Mouse (Mus musculus): ENCODE results near the gene Xdh. TPM values are rescaled to one million over a fixed set of nuclear protein-coding genes. Genes with fewer than 3 reads are reported as not detected.

Xdh gene
- polyA plus RNA-seq (2015; fragmentation: Nextera tagmentation; extraction: Ambion mirVana) = 0.40 and 0.65 TPM in 2 replicates

- no peaks in the 10 kb centered on the region for H3K4me1 ChIP-seq
Measured at GRCm38 (mm10) chr17:73950062-73950735, at the start of gene Xdh. Gene Xdh (minus strand): TSS chr17:73950196.

GRCm38 (mm10) chr17:73995907-73996645, 46.1 kb upstream of the Xdh start:
- no peak overlapping the region for H3K4me3 ChIP-seq
- no peak overlapping the region for H3K4me2 ChIP-seq
- H3K9ac ChIP-seq = no peak overlapping the region
- H3K27ac ChIP-seq = no peak overlapping the region
- ATAC-seq (replicated peaks) = no peak
- no peaks in the 10 kb centered on the region for H3K27me3 ChIP-seq (replicated peaks)
- H3K4me1 ChIP-seq = no peaks in the 10 kb centered on the region
- 95% methylated on average over 13 of the region's 13 CpGs for WGBS
- H3K36me3 ChIP-seq (replicated peaks) = no peaks in the 10 kb centered on the region
- no peaks in the 10 kb centered on the region for H3K9me3 ChIP-seq

More at GRCm38 (mm10) chr17:73950062-73950735, at the start of gene Xdh:
- Histone ChIP-seq H3K9me3 (no peaks in the 10 kb centered on the region), H3K4me2 (no peak within 1 kb of the TSS), H3K36me3 (replicated peaks) (no peaks in the 10 kb centered on the region), H3K9ac (no peak within 1 kb of the TSS), H3K4me3 (no peak within 1 kb of the TSS), H3K27me3 (replicated peaks) (no peaks in the 10 kb centered on the region), H3K27ac (no peak within 1 kb of the TSS)
- no peak for ATAC-seq (replicated peaks)
- 87% methylated on average over 13 of the region's 13 CpGs for WGBS

GRCm38 (mm10) chr17:73991264-73991663, 41.3 kb upstream of the Xdh start:
- no peak overlapping the region for H3K4me2 ChIP-seq
- H3K27ac ChIP-seq = no peak overlapping the region
- H3K9ac ChIP-seq = no peak overlapping the region
- H3K9me3 ChIP-seq = no peaks in the 10 kb centered on the region
- no peak for ATAC-seq (replicated peaks)
- WGBS = 88% methylated on average over 4 of the region's 4 CpGs
- no peak overlapping the region for H3K4me3 ChIP-seq
- no peaks in the 10 kb centered on the region for H3K4me1 ChIP-seq
- H3K36me3 ChIP-seq (replicated peaks) = no peaks in the 10 kb centered on the region
- no peaks in the 10 kb centered on the region for H3K27me3 ChIP-seq (replicated peaks)

- 64% methylated on average over 2 of the region's 2 CpGs for WGBS
- H3K27ac ChIP-seq = no peak overlapping the region
Measured at GRCm38 (mm10) chr17:73986571-73986970, 36.6 kb upstream of the Xdh start.

GRCm38 (mm10) chr17:73985936-73986335, 35.9 kb upstream of the Xdh start:
- ATAC-seq (replicated peaks) = no peak
- H3K4me2 ChIP-seq = no peak overlapping the region
- H3K4me3 ChIP-seq = no peak overlapping the region
- H3K36me3 ChIP-seq (replicated peaks) = no peaks in the 10 kb centered on the region
- 88% methylated on average over 4 of the region's 4 CpGs for WGBS
- H3K27me3 ChIP-seq (replicated peaks) = no peaks in the 10 kb centered on the region
- H3K9ac ChIP-seq = no peak overlapping the region
- H3K4me1 ChIP-seq = no peaks in the 10 kb centered on the region
- H3K27ac ChIP-seq = no peak overlapping the region
- H3K9me3 ChIP-seq = no peaks in the 10 kb centered on the region

More at GRCm38 (mm10) chr17:73986571-73986970, 36.6 kb upstream of the Xdh start:
- Histone ChIP-seq H3K27me3 (replicated peaks) (no peaks in the 10 kb centered on the region), H3K36me3 (replicated peaks) (no peaks in the 10 kb centered on the region), H3K4me1 (no peaks in the 10 kb centered on the region), H3K9ac (no peak overlapping the region), H3K9me3 (no peaks in the 10 kb centered on the region), H3K4me3 (no peak overlapping the region), H3K4me2 (no peak overlapping the region)
- no peak for ATAC-seq (replicated peaks)

DNA sequence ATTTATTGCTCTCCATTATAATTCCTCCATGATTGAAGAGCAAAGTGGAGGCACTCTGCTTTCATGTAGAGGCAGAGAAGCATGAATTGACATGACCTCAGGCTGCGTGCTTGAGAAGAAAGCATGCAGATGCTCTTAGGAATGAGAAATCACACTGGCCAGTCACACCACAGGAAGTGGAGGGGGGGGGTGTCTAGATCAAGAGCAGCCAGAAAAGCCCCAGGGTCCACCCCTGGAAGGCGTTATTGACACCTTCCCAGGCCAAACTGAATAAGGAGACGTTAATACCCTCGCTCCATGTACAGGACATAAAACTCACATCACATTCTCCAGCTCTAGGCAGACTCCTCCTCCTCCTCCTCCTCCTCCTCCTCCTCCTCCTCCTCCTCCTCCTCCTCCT, 34.5 kb upstream of the Xdh start:
- no peak overlapping the region for H3K27ac ChIP-seq

GRCm38 (mm10) chr17:73982871-73983270, 32.9 kb upstream of the Xdh start:
- Histone ChIP-seq H3K27ac (no peak overlapping the region), H3K9ac (no peak overlapping the region), H3K4me2 (no peak overlapping the region), H3K4me1 (no peaks in the 10 kb centered on the region), H3K9me3 (no peaks in the 10 kb centered on the region), H3K4me3 (no peak overlapping the region), H3K27me3 (replicated peaks) (no peaks in the 10 kb centered on the region), H3K36me3 (replicated peaks) (no peaks in the 10 kb centered on the region)
- WGBS = 77% methylated on average over 1 of the region's 1 CpGs
- no peak for ATAC-seq (replicated peaks)

More for the DNA sequence above, 34.5 kb upstream of the Xdh start:
- Histone ChIP-seq H3K4me3 (no peak overlapping the region), H3K4me1 (no peaks in the 10 kb centered on the region), H3K9ac (no peak overlapping the region), H3K9me3 (no peaks in the 10 kb centered on the region), H3K27me3 (replicated peaks) (no peaks in the 10 kb centered on the region), H3K4me2 (no peak overlapping the region), H3K36me3 (replicated peaks) (no peaks in the 10 kb centered on the region)
- no peak for ATAC-seq (replicated peaks)
- 20% methylated on average over 4 of the region's 4 CpGs for WGBS

- Histone ChIP-seq H3K9ac (no peak overlapping the region), H3K27ac (no peak overlapping the region), H3K9me3 (no peaks in the 10 kb centered on the region), H3K27me3 (replicated peaks) (no peaks in the 10 kb centered on the region), H3K4me2 (no peak overlapping the region), H3K4me1 (no peaks in the 10 kb centered on the region), H3K4me3 (no peak overlapping the region), H3K36me3 (replicated peaks) (no peaks in the 10 kb centered on the region)
- no peak for ATAC-seq (replicated peaks)
Measured at GRCm38 (mm10) chr17:73976066-73976465, 26.1 kb upstream of the Xdh start.

- H3K36me3 ChIP-seq (replicated peaks) = no peaks in the 10 kb centered on the region
- H3K27ac ChIP-seq = no peak overlapping the region
- H3K4me3 ChIP-seq = no peak overlapping the region
- no peak for ATAC-seq (replicated peaks)
- WGBS = 90% methylated on average over 11 of the region's 11 CpGs
- H3K4me1 ChIP-seq = no peaks in the 10 kb centered on the region
- no peak overlapping the region for H3K9ac ChIP-seq
- H3K27me3 ChIP-seq (replicated peaks) = no peaks in the 10 kb centered on the region
- H3K9me3 ChIP-seq = no peaks in the 10 kb centered on the region
- no peak overlapping the region for H3K4me2 ChIP-seq
Measured at GRCm38 (mm10) chr17:73972648-73973047, 22.7 kb upstream of the Xdh start.

DNA sequence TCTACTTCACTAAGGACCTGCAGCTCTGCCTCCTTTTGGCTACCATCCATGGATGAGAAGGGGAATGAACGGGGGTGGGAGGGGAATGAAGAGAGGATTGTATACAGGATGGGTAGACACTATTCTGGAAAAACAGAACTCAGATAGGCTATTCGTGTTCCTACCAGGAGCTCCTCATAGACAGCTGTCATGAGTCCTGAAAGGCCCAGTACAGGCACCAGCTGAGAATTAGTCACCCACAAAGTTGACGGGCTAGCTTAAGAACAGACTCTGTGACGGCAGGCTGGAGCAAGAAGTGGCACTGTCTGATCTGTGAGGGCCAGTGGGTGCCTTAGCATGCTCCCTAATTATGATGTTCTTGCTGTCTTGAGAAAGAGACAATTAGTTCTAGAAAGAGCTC, 21.3 kb upstream of the Xdh start:
- Histone ChIP-seq H3K36me3 (replicated peaks) (no peaks in the 10 kb centered on the region), H3K4me1 (no peaks in the 10 kb centered on the region), H3K27ac (no peak overlapping the region), H3K4me3 (no peak overlapping the region), H3K9ac (no peak overlapping the region), H3K9me3 (no peaks in the 10 kb centered on the region), H3K4me2 (no peak overlapping the region), H3K27me3 (replicated peaks) (no peaks in the 10 kb centered on the region)
- ATAC-seq (replicated peaks) = no peak
- 68% methylated on average over 4 of the region's 4 CpGs for WGBS

GRCm38 (mm10) chr17:73970361-73971027, 20.5 kb upstream of the Xdh start:
- Histone ChIP-seq H3K36me3 (replicated peaks) (no peaks in the 10 kb centered on the region), H3K27ac (no peak overlapping the region), H3K9me3 (no peaks in the 10 kb centered on the region), H3K4me1 (no peaks in the 10 kb centered on the region), H3K4me2 (no peak overlapping the region), H3K9ac (no peak overlapping the region), H3K27me3 (replicated peaks) (no peaks in the 10 kb centered on the region), H3K4me3 (no peak overlapping the region)
- WGBS = 72% methylated on average over 3 of the region's 3 CpGs
- no peak for ATAC-seq (replicated peaks)

DNA sequence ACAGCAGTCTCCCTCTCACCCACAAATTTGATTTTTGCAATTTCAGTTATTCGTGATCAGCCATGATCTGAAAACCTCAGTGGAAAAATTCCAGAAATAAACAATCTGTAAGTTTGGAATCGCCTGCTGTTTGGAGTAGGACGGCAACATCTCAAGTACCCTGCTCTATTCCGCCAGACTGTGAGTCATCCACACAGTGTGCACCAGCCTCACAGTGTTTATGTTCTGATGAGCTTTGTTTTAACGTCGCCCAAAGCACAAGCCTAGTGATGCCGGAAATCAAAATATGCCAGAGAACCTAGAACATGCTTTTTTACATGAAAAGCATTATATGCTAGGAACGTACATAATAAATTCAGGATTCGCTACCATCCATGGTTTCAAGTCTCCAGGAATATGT, 14.9 kb upstream of the Xdh start:
- Histone ChIP-seq H3K4me2 (no peak overlapping the region), H3K9me3 (no peaks in the 10 kb centered on the region), H3K4me1 (no peaks in the 10 kb centered on the region), H3K9ac (no peak overlapping the region), H3K27ac (no peak overlapping the region), H3K4me3 (no peak overlapping the region), H3K36me3 (replicated peaks) (no peaks in the 10 kb centered on the region), H3K27me3 (replicated peaks) (no peaks in the 10 kb centered on the region)
- WGBS = 92% methylated on average over 9 of the region's 9 CpGs
- no peak for ATAC-seq (replicated peaks)

All from midbrain, embryonic 15.5 days (tissue).